Mouse (Mus musculus): ENCODE measurements around the gene Defb47.

- TF ChIP-seq CTCF (IDR thresholded peaks at IDR 0.05 in 2 of 3, conservative IDR thresholded peaks at IDR 0.05 in 1 of 3; ENCODE audit: control insufficient read depth in 1 of 3, insufficient read depth in 1 of 3, low read depth in 2 of 3, low read length in 3 of 3, poor library complexity in 1 of 3, severe bottlenecking in 1 of 3) (no peak), ZNF384 (IDR thresholded peaks at IDR 0.05; ENCODE audit: low read depth, low read length) (no peak)
Observed at GRCm38 (mm10) chr14:62956091-62956490, 41.8 kb upstream of the Defb47 start.
